ENCODE assay signal across 37 mouse cellular contexts in genomic region chr1:131640062-131640461, GRCm38 (mm10). TPM values are rescaled to one million over a fixed set of nuclear protein-coding genes. Genes with fewer than 3 reads are reported as not detected.
DNase-seq lines count a peak whose midpoint lies in the region; ATAC-seq and TF ChIP-seq lines count a peak whose summit lies in the region.
"Had no signal": no experiment of that assay in that cellular context is flagged by ENCODE, and none has a peak within 500 bp of the region (broad histone marks: within the 10 kb centered on the region; RNA-seq: fewer than 3 reads in every experiment).

No protein-coding gene starts in this region.

- TF ChIP-seq CTCF in bone marrow, adult 2 months (IDR thresholded peaks at IDR 0.05; ENCODE audit: control insufficient read depth, insufficient read depth, low read length), result no peak
- TF ChIP-seq CTCF in liver, embryonic 14.5 days (IDR thresholded peaks at IDR 0.05; ENCODE audit: low read depth), result no peak
- TF ChIP-seq CTCF in liver, postnatal 0 days (IDR thresholded peaks at IDR 0.05; ENCODE audit: low read depth), result no peak
- no peak for TF ChIP-seq CTCF in hindbrain, postnatal 0 days (IDR thresholded peaks at IDR 0.05; ENCODE audit: low read depth)

- no peak overlapping the region for H3K27ac ChIP-seq in liver, embryonic 13.5 days
- no peak overlapping the region for H3K27ac ChIP-seq in bone marrow, adult 2 months (ENCODE audit: control insufficient read depth, insufficient read depth, low read depth, low read length, poor library complexity)
- no peak overlapping the region for H3K27ac ChIP-seq in liver, embryonic 14.5 days
- no peak overlapping the region for H3K27ac ChIP-seq in liver, postnatal 0 days (ENCODE audit: low read depth)
- H3K27ac ChIP-seq in hindbrain, postnatal 0 days, result no peak overlapping the region
- H3K27ac ChIP-seq: embryonic facial prominence, embryonic 12.5 days; embryonic facial prominence, embryonic 15.5 days; forebrain, embryonic 10.5 days; forebrain, embryonic 13.5 days; heart, adult 2 months; heart, embryonic 10.5 days; heart, embryonic 13.5 days; hindbrain, embryonic 12.5 days; hindbrain, embryonic 15.5 days had no signal

- no peaks in the 10 kb centered on the region for H3K9me3 ChIP-seq in liver, embryonic 13.5 days (replicated peaks)
- no peaks in the 10 kb centered on the region for H3K9me3 ChIP-seq in liver, embryonic 14.5 days (ENCODE audit: control insufficient read depth, low read length)
- no peaks in the 10 kb centered on the region for H3K9me3 ChIP-seq in liver, postnatal 0 days (ENCODE audit: low read length)
- H3K9me3 ChIP-seq in hindbrain, postnatal 0 days (ENCODE audit: low read length), result no peaks in the 10 kb centered on the region
- H3K9me3 ChIP-seq: embryonic facial prominence, embryonic 12.5 days; embryonic facial prominence, embryonic 15.5 days; forebrain, embryonic 10.5 days; forebrain, embryonic 13.5 days; heart, embryonic 10.5 days; heart, embryonic 13.5 days; hindbrain, embryonic 12.5 days; hindbrain, embryonic 15.5 days had no signal

- no peak for ATAC-seq in liver, embryonic 13.5 days (ENCODE audit: low read depth)
- no peak for ATAC-seq in liver, embryonic 14.5 days (ENCODE audit: insufficient read depth)
- ATAC-seq in liver, postnatal 0 days, result no peak
- ATAC-seq in hindbrain, postnatal 0 days, result no peak
- ATAC-seq: CD4-positive, CD25-positive, alpha-beta regulatory T cell, adult 4 months; forebrain, embryonic 13.5 days; forebrain, embryonic 16.5 days; inflammation-experienced regulatory T-cells, adult 6 months; Patski had no signal

- peak overlapping the region; percentile 38 for H3K4me3 ChIP-seq in liver, embryonic 13.5 days (replicated peaks)
- peak overlapping the region; percentile 59 for H3K4me3 ChIP-seq in bone marrow, adult 2 months (replicated peaks; ENCODE audit: control insufficient read depth, low read depth, low read length)
- H3K4me3 ChIP-seq in liver, embryonic 14.5 days (ENCODE audit: insufficient read depth in 1 of 2, low read depth in 2 of 2, low read length in 2 of 2), result peak overlapping the region; percentile 13 to 26; a peak in 2 of 4 replicates
- H3K4me3 ChIP-seq in liver, postnatal 0 days (ENCODE audit: low read depth, low read length), result peak overlapping the region; percentile 42
- no peak overlapping the region for H3K4me3 ChIP-seq in hindbrain, postnatal 0 days (ENCODE audit: low read length)
- H3K4me3 ChIP-seq: embryonic facial prominence, embryonic 12.5 days; embryonic facial prominence, embryonic 15.5 days; forebrain, embryonic 10.5 days; forebrain, embryonic 13.5 days; heart, adult 2 months; heart, embryonic 10.5 days; heart, embryonic 13.5 days; hindbrain, embryonic 12.5 days; hindbrain, embryonic 15.5 days had no signal

- whole genome bisulfite sequencing in liver, embryonic 13.5 days (ENCODE audit: insufficient replicate concordance), result 88% methylated on average over 4 of the region's 4 CpGs
- WGBS in bone marrow, adult 2 months, result 56% methylated on average over 4 of the region's 4 CpGs
- 87% methylated on average over 4 of the region's 4 CpGs for WGBS in liver, embryonic 14.5 days (ENCODE audit: insufficient replicate concordance)
- WGBS in liver, postnatal 0 days (ENCODE audit: insufficient replicate concordance), result 83% methylated on average over 4 of the region's 4 CpGs
- WGBS in hindbrain, postnatal 0 days, result 81% methylated on average over 4 of the region's 4 CpGs

- no peak for TF ChIP-seq EP300 in liver, embryonic 14.5 days (IDR thresholded peaks at IDR 0.05; ENCODE audit: low read depth)
- TF ChIP-seq EP300 in liver, postnatal 0 days (IDR thresholded peaks at IDR 0.05; ENCODE audit: low read depth), result no peak

- no peak overlapping the region for H3K9ac ChIP-seq in liver, embryonic 13.5 days
- H3K9ac ChIP-seq in liver, embryonic 14.5 days (replicated peaks), result no peak overlapping the region
- H3K9ac ChIP-seq in liver, postnatal 0 days (replicated peaks), result no peak overlapping the region
- no peak overlapping the region for H3K9ac ChIP-seq in hindbrain, postnatal 0 days (replicated peaks; ENCODE audit: low read length)
- H3K9ac ChIP-seq: embryonic facial prominence, embryonic 12.5 days; embryonic facial prominence, embryonic 15.5 days; forebrain, embryonic 13.5 days; heart, embryonic 13.5 days; hindbrain, embryonic 12.5 days; hindbrain, embryonic 15.5 days had no signal

- H3K36me3 ChIP-seq in liver, embryonic 13.5 days, result peaks cover 6% of the 10 kb centered on the region
- no peaks in the 10 kb centered on the region for H3K36me3 ChIP-seq in liver, embryonic 14.5 days (replicated peaks; ENCODE audit: control insufficient read depth, insufficient read depth, low read depth)
- no peaks in the 10 kb centered on the region for H3K36me3 ChIP-seq in liver, postnatal 0 days (replicated peaks; ENCODE audit: insufficient read depth, low read length)
- H3K36me3 ChIP-seq in hindbrain, postnatal 0 days (ENCODE audit: insufficient read depth, low read length), result no peaks in the 10 kb centered on the region
- H3K36me3 ChIP-seq: embryonic facial prominence, embryonic 12.5 days; embryonic facial prominence, embryonic 15.5 days; forebrain, embryonic 10.5 days; heart, embryonic 10.5 days; heart, embryonic 13.5 days; hindbrain, embryonic 12.5 days; hindbrain, embryonic 15.5 days had no signal

- peaks cover 16% of the 10 kb centered on the region for H3K4me1 ChIP-seq in liver, embryonic 13.5 days (replicated peaks)
- peaks cover 1% of the 10 kb centered on the region; the same call in 1 of the 2 replicates for H3K4me1 ChIP-seq in bone marrow, adult 2 months (ENCODE audit: control insufficient read depth, insufficient read depth, low read length)
- peaks cover 6 to 10% of the 10 kb centered on the region in 2 experiments for H3K4me1 ChIP-seq in liver, embryonic 14.5 days (replicated peaks; ENCODE audit: control insufficient read depth in 2 of 2, insufficient read depth in 2 of 2, low read length in 1 of 2)
- H3K4me1 ChIP-seq in liver, postnatal 0 days (ENCODE audit: insufficient read depth), result peaks cover 4% of the 10 kb centered on the region; the same call in 1 of the 2 replicates
- H3K4me1 ChIP-seq in hindbrain, postnatal 0 days (ENCODE audit: insufficient read depth, low read length), result no peaks in the 10 kb centered on the region
- H3K4me1 ChIP-seq: embryonic facial prominence, embryonic 12.5 days; embryonic facial prominence, embryonic 15.5 days; forebrain, embryonic 10.5 days; forebrain, embryonic 13.5 days; heart, embryonic 10.5 days; heart, embryonic 13.5 days; hindbrain, embryonic 12.5 days; hindbrain, embryonic 15.5 days had no signal

- no peak for DNase-seq in liver, embryonic 13.5 days
- DNase-seq in liver, result no peak
- no peak for DNase-seq in liver, embryonic 14.5 days (ENCODE audit: low read depth in 3 of 3, low spot score in 3 of 3)
- DNase-seq in liver, postnatal 0 days, result no peak
- no peak for DNase-seq in urinary bladder, postnatal 36 days (ENCODE audit: low spot score in 2 of 2)
- DNase-seq in adrenal gland, postnatal 14 days, result no peak
- DNase-seq in hindbrain, postnatal 0 days (ENCODE audit: low spot score), result no peak
- DNase-seq: adrenal gland, postnatal 10 days; cerebellum, adult 11-12 months; cerebellum, adult 8-10 months; cerebellum, postnatal 10 days; gastrocnemius, postnatal 10 days; gastrocnemius, postnatal 36 days; heart, adult 2 months had no signal

- peak overlapping the region; percentile 56 for H3K4me2 ChIP-seq in liver, embryonic 13.5 days
- peak overlapping the region; percentile 55 for H3K4me2 ChIP-seq in liver, embryonic 14.5 days (ENCODE audit: low read depth)
- peak overlapping the region; percentile 55 for H3K4me2 ChIP-seq in liver, postnatal 0 days (ENCODE audit: low read depth, low read length)
- no peak overlapping the region for H3K4me2 ChIP-seq in hindbrain, postnatal 0 days (ENCODE audit: low read depth, low read length)
- H3K4me2 ChIP-seq: embryonic facial prominence, embryonic 12.5 days; embryonic facial prominence, embryonic 15.5 days; forebrain, embryonic 13.5 days; heart, embryonic 13.5 days; hindbrain, embryonic 12.5 days; hindbrain, embryonic 15.5 days had no signal

- no peak for TF ChIP-seq POLR2A in bone marrow, adult 2 months (IDR thresholded peaks at IDR 0.05; ENCODE audit: borderline replicate concordance, control insufficient read depth, low read depth, low read length)

- no peaks in the 10 kb centered on the region for H3K27me3 ChIP-seq in liver, embryonic 13.5 days
- no peaks in the 10 kb centered on the region for H3K27me3 ChIP-seq in liver, embryonic 14.5 days (ENCODE audit: control insufficient read depth, insufficient read depth, low read length)
- H3K27me3 ChIP-seq in liver, postnatal 0 days (ENCODE audit: insufficient read depth, low read length), result no peaks in the 10 kb centered on the region
- no peaks in the 10 kb centered on the region for H3K27me3 ChIP-seq in hindbrain, postnatal 0 days (ENCODE audit: insufficient read depth, low read length)
- H3K27me3 ChIP-seq: embryonic facial prominence, embryonic 12.5 days; embryonic facial prominence, embryonic 15.5 days; forebrain, embryonic 13.5 days; heart, embryonic 13.5 days; hindbrain, embryonic 12.5 days; hindbrain, embryonic 15.5 days had no signal

RNA-seq across cellular contexts. Expression of gene Ctse, which starts 2.0 kb away (rescaled TPM):
- polyA plus RNA-seq in liver, embryonic 13.5 days (2015; fragmentation: Nextera tagmentation; extraction: Ambion mirVana), result 13.0 and 15.2 TPM in 2 replicates
- polyA plus RNA-seq in bone marrow, adult 2 months (2011; ENCODE audit: insufficient read depth, insufficient read length, low replicate concordance, missing spikeins), result 118 and 261 TPM in 2 replicates
- polyA plus RNA-seq in liver, embryonic 14.5 days (2012; rRNA removed), result 8.9 and 11.0 TPM in 2 replicates
- 19.5 and 20.4 TPM in 2 replicates for polyA plus RNA-seq in liver, embryonic 14.5 days (2014; fragmentation: Nextera tagmentation; extraction: Ambion mirVana)
- polyA plus RNA-seq in liver, postnatal 0 days (2015; fragmentation: Nextera tagmentation; extraction: Ambion mirVana), result 69.2 and 76.3 TPM in 2 replicates
- 9.2 and 23.3 TPM in 2 replicates for total RNA-seq in adrenal gland, postnatal 14 days (2021)
- not detected in 2 replicates for total RNA-seq in hindbrain, postnatal 0 days (2014; rRNA removed)
- polyA plus RNA-seq in hindbrain, postnatal 0 days (2015; fragmentation: Nextera tagmentation; extraction: Ambion mirVana), result not detected in 2 replicates
- total RNA-seq: ES-E14 had no signal
- polyA plus RNA-seq: C2C12; forebrain, embryonic 10.5 days; forebrain, embryonic 13.5 days; forebrain, embryonic 16.5 days; hindbrain, embryonic 15.5 days; Patski had no signal

RNA-seq across cellular contexts. Expression of gene Avpr1b, which starts 41.0 kb away (rescaled TPM):
- not detected in 2 replicates for polyA plus RNA-seq in liver, embryonic 13.5 days (2015; fragmentation: Nextera tagmentation; extraction: Ambion mirVana)
- not detected in 2 replicates for polyA plus RNA-seq in bone marrow, adult 2 months (2011; ENCODE audit: insufficient read depth, insufficient read length, low replicate concordance, missing spikeins)
- polyA plus RNA-seq in liver, embryonic 14.5 days (2012; rRNA removed), result not detected in 2 replicates
- not detected in 2 replicates for polyA plus RNA-seq in liver, embryonic 14.5 days (2014; fragmentation: Nextera tagmentation; extraction: Ambion mirVana)
- not detected in 2 replicates for polyA plus RNA-seq in liver, postnatal 0 days (2015; fragmentation: Nextera tagmentation; extraction: Ambion mirVana)
- 0.19 and 0.22 TPM in 2 replicates for total RNA-seq in adrenal gland, postnatal 14 days (2021)
- total RNA-seq in hindbrain, postnatal 0 days (2014; rRNA removed), result not detected in 2 replicates
- not detected in 2 replicates for polyA plus RNA-seq in hindbrain, postnatal 0 days (2015; fragmentation: Nextera tagmentation; extraction: Ambion mirVana)
- total RNA-seq: adrenal gland, adult 18-20 months; adrenal gland, postnatal 4 days; ES-E14; gastrocnemius, adult 18-20 months; gastrocnemius, postnatal 10 days; gastrocnemius, postnatal 36 days; granulocyte monocyte progenitor cell, adult 5-6 weeks; heart, adult 2 months; heart, postnatal 25 days; hematopoietic stem cell, adult 5-6 weeks had no signal
- polyA plus RNA-seq: brain, embryonic 14.5 days; C2C12; CD4-positive, CD25-positive, alpha-beta regulatory T cell, adult 4 months; embryonic facial prominence, embryonic 12.5 days; embryonic facial prominence, embryonic 15.5 days; forebrain, embryonic 10.5 days; forebrain, embryonic 13.5 days; forebrain, embryonic 16.5 days; heart, adult 2 months; heart, embryonic 10.5 days; heart, embryonic 13.5 days; heart, embryonic 16.5 days; hindbrain, embryonic 12.5 days; hindbrain, embryonic 15.5 days; inflammation-experienced regulatory T-cells, adult 6 months; Patski had no signal

RNA-seq across cellular contexts. Expression of gene Rab7b, which starts 48.4 kb away (rescaled TPM):
- 0.93 and 1.0 TPM in 2 replicates for polyA plus RNA-seq in liver, embryonic 13.5 days (2015; fragmentation: Nextera tagmentation; extraction: Ambion mirVana)
- polyA plus RNA-seq in bone marrow, adult 2 months (2011; ENCODE audit: insufficient read depth, insufficient read length, low replicate concordance, missing spikeins), result 6.5 and 7.2 TPM in 2 replicates
- 0.32 and 0.42 TPM in 2 replicates for polyA plus RNA-seq in liver, embryonic 14.5 days (2012; rRNA removed)
- 0.77 and 0.91 TPM in 2 replicates for polyA plus RNA-seq in liver, embryonic 14.5 days (2014; fragmentation: Nextera tagmentation; extraction: Ambion mirVana)
- 2.3 and 2.4 TPM in 2 replicates for polyA plus RNA-seq in liver, postnatal 0 days (2015; fragmentation: Nextera tagmentation; extraction: Ambion mirVana)
- 2.7 and 3.5 TPM in 2 replicates for total RNA-seq in adrenal gland, postnatal 14 days (2021)
- total RNA-seq in hindbrain, postnatal 0 days (2014; rRNA removed), result 0.10 and 2.8 TPM in 2 replicates
- polyA plus RNA-seq in hindbrain, postnatal 0 days (2015; fragmentation: Nextera tagmentation; extraction: Ambion mirVana), result 1.2 and 1.6 TPM in 2 replicates
